Mouse (Mus musculus): ENCODE data around the gene Gm29666.

Gene Gm29666

DNA sequence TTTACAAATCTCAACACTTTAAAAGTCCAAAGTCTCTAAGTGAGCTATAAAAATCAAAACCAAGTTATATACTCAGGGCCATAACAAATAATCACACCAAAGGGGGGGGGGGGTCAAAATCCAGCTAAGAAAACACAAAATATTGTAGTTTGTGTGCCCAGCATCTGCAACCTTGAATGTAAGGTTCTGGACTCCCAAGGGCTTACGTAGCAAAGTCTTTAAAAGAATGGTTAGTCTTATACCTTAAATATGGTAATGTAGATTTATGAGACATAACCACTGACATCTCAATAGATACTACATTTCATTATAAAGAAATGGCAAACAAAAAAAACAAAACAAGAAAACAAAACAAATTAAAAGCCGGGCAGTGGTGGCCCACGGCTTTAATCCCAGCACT is at the start of gene Gm29666:
Gm29666 (minus strand) TSS at position 101 of the 400 bp plus-strand sequence.
- DNase-seq (ENCODE audit: low read depth, low spot score) = no peak

GRCm38 (mm10) chr15:84968534-84968933 is 48.7 kb upstream of the Gm29666 start:
- DNase-seq (ENCODE audit: low read depth, low spot score) = no peak

DNA sequence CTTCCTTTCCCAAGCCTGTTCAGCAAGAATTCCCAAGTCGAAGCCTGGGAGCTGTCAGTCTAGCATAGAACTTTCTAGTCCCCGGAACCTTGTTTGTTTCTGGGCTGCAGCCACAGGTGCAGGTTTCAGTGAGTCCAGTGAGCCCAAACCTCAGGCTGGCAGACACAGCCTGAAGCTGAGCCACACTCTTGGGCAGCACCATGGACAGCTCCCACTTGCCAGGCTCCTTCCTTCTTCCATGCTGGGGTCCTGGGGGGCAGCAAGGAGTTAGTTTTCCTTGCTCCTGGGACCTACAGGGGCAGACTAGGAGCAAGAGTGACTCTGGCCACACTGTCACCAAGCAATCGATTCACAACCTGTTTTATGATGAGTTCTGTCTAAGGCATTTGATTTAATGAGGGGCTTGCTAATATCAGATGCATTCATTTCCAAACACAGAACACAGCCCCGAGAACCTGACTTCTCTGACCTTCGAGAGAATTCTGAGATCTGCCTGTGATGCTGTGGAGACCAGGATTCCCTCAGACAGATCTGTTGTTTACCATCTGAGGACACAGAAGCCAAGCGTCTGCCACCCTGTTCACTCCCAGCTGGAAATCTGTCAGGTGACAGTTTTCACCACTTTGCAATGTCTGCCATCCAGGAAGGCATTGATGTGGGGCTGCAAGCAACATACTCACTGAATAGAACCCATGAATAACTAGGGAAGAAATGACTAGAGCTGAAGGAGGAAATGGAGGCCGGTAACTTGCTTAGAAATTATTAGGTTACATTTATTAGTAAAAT is 45.9 kb upstream of the Gm29666 start:
- no peak for DNase-seq (ENCODE audit: low read depth, low spot score)

DNA sequence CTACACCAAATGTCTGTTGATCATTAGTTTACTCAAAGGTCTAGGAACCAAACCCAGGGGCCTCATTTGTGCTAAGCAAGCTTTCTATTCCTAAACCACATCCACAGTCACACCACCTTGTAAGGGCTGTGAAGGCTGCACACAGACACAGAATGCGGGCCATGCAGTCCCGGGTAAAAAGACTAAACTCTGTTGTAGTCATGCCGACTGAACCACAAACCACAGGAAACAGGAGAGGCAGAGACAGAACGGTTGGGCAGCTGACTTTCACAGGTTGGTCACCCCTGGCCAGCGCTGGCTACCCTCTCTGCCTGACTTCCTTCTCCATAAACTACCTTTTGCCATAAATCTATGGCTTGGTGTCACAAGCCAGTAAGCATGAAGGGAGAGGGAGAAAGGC is 44.9 kb upstream of the Gm29666 start:
- no peak for DNase-seq (ENCODE audit: low read depth, low spot score)

- DNase-seq (ENCODE audit: low read depth, low spot score) = no peak
Measured at GRCm38 (mm10) chr15:84962518-84962917, 42.7 kb upstream of the Gm29666 start.

- no peak for DNase-seq (ENCODE audit: low read depth, low spot score)
Measured at GRCm38 (mm10) chr15:84960692-84961091, 40.9 kb upstream of the Gm29666 start.

DNA sequence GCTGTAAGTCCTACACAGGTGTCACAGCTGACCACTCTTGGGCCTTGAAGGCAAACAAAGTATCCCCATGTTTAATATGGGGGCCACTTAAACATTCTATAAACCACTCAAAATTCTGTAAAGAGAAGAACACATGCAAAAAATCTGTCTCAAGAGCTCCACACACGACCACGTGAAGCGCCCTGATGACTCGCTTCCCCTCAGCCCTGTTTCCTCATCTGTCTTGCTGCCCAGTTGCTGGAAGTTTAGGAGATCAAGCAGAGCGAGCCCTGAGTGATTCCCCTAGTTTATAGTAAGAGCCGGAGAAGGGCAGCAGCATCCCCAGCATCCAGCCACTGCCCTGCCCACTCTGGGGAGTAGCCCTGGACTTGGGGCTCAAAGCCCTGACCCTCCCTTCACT is 40.1 kb upstream of the Gm29666 start:
- no peak for DNase-seq (ENCODE audit: low read depth, low spot score)

- DNase-seq (ENCODE audit: low read depth, low spot score) = no peak
Measured at GRCm38 (mm10) chr15:84958331-84958730, 38.5 kb upstream of the Gm29666 start.

- no peak for DNase-seq (ENCODE audit: low read depth, low spot score)
Measured at GRCm38 (mm10) chr15:84957851-84958250, 38.0 kb upstream of the Gm29666 start.

DNA sequence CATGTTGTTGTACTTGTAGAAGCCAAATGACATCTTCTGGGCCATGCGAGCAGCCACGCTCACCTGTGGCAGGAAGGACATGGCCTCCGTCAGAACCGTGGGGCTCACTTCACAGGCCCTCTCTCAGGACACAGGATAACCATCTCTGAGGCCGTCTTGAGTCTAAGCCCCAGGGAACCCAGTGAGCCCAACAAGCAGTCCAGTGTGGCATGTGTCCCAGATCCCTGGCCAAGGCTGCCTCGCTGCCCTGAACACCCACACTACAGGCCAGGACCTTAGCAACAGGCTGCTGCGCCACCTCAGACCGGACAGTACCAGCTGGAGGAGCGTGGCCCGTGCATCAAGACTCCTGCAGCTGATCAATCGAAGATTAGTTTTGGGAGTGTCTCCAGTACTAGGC is 33.4 kb upstream of the Gm29666 start:
- DNase-seq (ENCODE audit: low read depth, low spot score) = no peak

DNA sequence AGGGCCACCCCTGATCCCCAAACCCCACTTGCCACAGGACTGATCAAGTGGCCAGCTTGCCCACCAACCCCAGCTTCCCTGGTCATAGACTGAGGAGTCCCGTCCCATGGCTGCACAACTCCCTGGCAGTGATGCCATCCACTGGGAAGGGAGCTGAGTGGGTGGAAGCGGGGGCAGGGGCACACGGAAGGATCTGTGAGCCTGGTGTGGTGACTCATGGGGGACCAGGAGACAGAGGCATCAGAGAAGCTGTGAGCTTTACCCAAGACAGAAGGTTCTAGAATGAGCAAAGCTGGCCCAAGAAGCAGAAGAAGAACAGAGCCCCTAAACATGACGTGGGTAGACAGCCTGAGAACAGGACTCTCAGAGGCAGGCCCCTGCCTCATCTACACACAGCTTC is 30.2 kb upstream of the Gm29666 start:
- no peak for DNase-seq (ENCODE audit: low read depth, low spot score)

- no peak for DNase-seq (ENCODE audit: low read depth, low spot score)
Measured at GRCm38 (mm10) chr15:84948990-84949389, 29.2 kb upstream of the Gm29666 start.

DNA sequence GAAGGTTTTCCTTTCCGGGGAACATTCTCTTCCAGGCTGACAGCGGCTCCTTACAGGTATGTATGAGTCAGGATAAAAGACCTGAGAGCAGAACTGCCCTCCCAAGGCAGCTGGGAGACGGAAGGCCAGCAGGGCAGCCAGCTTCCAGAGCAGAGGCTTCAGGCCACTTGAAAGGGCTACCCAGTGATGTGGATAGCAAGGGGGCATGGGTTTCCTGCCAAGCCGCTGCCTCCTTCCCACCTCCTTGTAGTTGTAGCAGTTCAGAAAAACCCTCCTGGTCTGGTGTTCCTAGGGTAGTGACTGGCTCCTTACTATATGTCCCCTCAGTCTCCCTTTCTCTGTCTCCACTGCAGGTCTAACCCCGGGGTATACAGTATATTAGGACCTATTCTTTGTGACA is 24.5 kb upstream of the Gm29666 start:
- no peak for DNase-seq (ENCODE audit: low read depth, low spot score)

DNA sequence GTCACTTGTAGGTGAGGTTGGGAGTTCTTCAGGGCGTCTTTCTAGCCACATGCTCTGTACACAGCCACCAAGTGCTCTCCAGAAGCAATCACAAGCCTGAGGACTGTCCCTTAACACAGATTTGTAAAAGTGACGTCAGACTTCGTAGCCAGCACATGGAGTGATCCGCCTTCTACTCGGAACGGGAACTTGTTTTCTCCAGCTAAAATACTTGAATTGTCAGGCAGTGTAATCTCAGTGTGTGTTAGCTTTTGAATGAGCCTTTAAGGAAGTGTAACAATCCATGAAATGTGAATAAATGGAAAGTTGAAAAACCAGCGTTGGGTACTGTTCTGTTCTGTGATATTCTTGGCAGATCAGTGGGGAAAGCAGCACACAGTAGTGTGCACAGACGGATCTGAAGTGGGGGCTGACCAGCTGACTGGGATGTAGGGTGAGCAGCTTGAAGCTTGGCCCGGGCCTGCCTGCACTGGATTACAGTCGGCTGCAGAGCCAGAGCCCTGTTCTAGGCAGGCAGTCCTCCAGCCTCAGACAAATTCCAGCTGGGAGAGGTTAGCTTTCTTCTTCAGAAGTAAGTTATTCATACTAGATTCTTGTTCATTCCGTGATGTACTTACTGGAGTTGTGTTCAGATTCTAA is 22.9 kb upstream of the Gm29666 start:
- no peak for DNase-seq (ENCODE audit: low read depth, low spot score)

- DNase-seq (ENCODE audit: low read depth, low spot score) = no peak
Measured at GRCm38 (mm10) chr15:84940102-84940501, 20.3 kb upstream of the Gm29666 start.

DNA sequence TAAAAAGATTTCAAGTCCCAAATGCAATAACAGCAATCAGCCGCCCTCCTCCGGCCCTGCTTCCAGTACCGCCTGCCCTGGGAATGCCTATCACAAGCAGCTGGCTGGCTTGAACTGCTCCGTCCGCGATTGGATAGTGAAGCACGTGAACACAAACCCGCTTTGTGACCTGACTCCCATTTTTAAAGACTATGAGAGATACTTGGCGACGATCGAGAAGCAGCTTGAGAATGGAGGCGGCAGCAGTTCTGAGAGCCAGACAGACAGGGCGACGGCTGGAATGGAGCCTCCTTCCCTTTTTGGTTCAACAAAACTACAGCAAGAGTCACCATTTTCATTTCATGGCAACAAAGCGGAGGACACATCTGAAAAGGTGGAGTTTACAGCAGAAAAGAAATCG is 15.1 kb upstream of the Gm29666 start:
- DNase-seq (ENCODE audit: low read depth, low spot score) = no peak

GRCm38 (mm10) chr15:84932351-84932750 is 12.5 kb upstream of the Gm29666 start:
- DNase-seq (ENCODE audit: low read depth, low spot score) = no peak

GRCm38 (mm10) chr15:84925495-84926018 is 5.7 kb upstream of the Gm29666 start:
- DNase-seq (ENCODE audit: low read depth, low spot score) = no peak

GRCm38 (mm10) chr15:84924781-84925315 is 5.0 kb upstream of the Gm29666 start:
- DNase-seq (ENCODE audit: low read depth, low spot score) = peak; percentile 42

DNA sequence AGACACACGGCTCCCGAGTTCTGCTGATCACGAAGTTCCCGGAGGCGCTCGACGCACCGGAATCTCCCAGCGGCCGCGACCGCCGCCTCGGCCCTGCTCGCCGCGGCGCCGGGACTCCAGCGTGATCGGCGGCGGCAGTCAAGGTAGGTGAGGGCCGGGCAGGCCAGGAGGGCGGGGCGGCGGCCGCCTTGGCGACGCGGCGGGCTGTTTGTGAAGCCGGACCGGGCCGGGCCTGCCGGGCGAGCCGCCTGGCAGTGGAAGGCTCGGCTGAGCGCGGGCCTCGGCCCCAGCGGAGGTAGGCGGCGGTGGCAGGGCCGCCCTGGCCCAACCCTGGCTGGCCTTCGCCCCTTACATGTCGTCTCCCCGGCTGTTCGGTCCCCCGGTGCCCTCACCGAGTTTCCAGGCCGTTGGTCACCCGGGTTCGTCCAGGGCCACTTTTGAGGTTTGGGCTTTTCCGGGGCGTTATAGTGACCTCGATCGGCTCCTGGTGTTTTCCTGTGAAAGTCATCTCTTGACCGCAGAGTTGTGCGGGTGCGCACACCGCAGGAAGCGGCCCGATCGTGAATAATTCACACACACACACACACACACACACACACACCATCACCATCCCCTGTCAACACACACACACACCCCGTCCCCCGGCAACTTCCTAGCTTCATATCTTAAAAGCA is 3.8 kb upstream of the Gm29666 start:
- DNase-seq (ENCODE audit: low read depth, low spot score) = no peak

DNA sequence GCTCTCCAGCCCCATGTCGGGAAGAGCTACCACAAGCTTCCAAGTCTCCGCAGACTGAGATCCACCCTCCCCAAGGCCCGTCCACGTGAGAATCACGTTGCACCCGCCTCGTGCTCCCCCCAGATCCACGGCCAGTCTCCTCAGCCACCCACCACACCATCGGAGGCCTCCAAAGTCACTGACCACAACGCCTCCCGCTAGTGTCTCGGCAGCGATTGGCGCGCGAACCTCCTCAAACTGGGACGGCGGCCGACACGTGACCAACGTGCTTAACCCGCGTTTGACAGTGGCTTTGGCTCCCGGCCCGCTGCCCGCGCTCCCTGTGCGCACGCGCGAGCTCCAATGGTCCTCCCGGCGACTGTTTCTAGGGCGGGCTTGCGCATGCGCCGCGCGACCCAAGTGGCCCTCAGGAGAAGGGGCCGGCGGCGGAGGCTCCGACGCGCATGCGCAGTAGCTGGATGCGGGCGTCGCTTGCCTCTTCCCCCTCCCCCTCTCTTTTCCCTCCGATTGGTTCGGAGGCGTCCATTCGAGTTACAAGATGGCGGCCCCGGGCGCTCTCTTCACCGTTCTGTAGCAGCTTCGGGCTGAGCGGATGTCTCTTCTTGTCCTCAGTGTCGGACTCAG is 3.2 kb upstream of the Gm29666 start, which contains the start of gene Nup50:
Nup50 (plus strand) TSS at position 528 of the 624 bp plus-strand sequence.
- peak; percentile 99 for DNase-seq (ENCODE audit: low read depth, low spot score)

- DNase-seq (ENCODE audit: low read depth, low spot score) = no peak
Measured at GRCm38 (mm10) chr15:84913201-84913600, 6.6 kb downstream of the Gm29666 start.
